Comparison of ENCODE assay signal across 18 mouse cellular contexts in the genomic region with DNA sequence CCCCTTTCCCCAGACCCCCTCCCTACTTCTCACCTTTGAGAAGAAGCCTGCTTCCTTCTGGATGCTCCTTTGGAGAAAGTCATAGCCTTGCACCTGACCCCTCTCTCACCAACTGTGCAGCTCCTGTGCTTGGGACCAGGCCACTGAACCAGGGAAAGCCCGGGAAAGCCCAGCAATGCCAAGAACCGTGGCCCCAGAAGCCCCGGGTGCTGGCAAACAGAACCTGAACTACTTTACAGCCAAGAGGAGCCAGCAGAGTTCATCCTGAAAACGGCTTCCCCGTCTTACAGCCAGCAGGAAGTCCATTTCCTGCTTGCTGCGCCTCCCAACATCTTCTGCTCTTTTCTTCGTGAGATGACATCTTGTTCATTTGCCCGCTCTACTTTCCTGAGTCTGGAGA.
"Had no signal": no experiment of that assay in that cellular context is flagged by ENCODE, and none has a peak within 500 bp of the region (broad histone marks: within the 10 kb centered on the region; RNA-seq: fewer than 3 reads in every experiment).

No protein-coding gene starts in this region.

- H3K27ac ChIP-seq: midbrain, embryonic 10.5 days; neural tube, embryonic 13.5 days; neural tube, embryonic 15.5 days had no signal

- H3K36me3 ChIP-seq: midbrain, embryonic 10.5 days; neural tube, embryonic 13.5 days; neural tube, embryonic 15.5 days had no signal

- H3K4me2 ChIP-seq: lung, embryonic 14.5 days; neural tube, embryonic 13.5 days; neural tube, embryonic 15.5 days had no signal

- H3K9me3 ChIP-seq: midbrain, embryonic 10.5 days; neural tube, embryonic 13.5 days; neural tube, embryonic 15.5 days had no signal

- H3K27me3 ChIP-seq: neural tube, embryonic 13.5 days; neural tube, embryonic 15.5 days had no signal

- DNase-seq: lung, adult 18-20 months; lung, embryonic 14.5 days; lung, postnatal 10 days; lung, postnatal 4 days; midbrain, embryonic 14.5 days; retina, postnatal 1 day; right cerebral cortex, adult 18-20 months; right cerebral cortex, postnatal 25 days; right cerebral cortex, postnatal 4 days; spleen, adult 18-20 months; thymus, adult 18-20 months; thymus, postnatal 14 days; thymus, postnatal 36 days had no signal

- ATAC-seq: midbrain, embryonic 16.5 days had no signal

- H3K4me3 ChIP-seq: midbrain, embryonic 10.5 days; myocyte; neural tube, embryonic 13.5 days; neural tube, embryonic 15.5 days had no signal

- H3K9ac ChIP-seq: lung, embryonic 14.5 days; neural tube, embryonic 13.5 days; neural tube, embryonic 15.5 days had no signal
